Mouse (Mus musculus) right cerebral cortex, adult 18-20 months (tissue): Measurements from ENCODE around the gene Tmem158.
A peak's percentile ranks its signal among the peaks of the same experiment; 100 is the strongest.

ENCODE experiments used
- DNase-seq: peaks from one replicate; pipeline ENCODE4 v3.0.0; 2022; ENCODE audit warnings: mixed read lengths

Tmem158 gene

GRCm38 (mm10) chr9:123243988-123244387 lies 16.6 kb downstream of the Tmem158 start:
- DNase-seq = peak; percentile 80

DNA sequence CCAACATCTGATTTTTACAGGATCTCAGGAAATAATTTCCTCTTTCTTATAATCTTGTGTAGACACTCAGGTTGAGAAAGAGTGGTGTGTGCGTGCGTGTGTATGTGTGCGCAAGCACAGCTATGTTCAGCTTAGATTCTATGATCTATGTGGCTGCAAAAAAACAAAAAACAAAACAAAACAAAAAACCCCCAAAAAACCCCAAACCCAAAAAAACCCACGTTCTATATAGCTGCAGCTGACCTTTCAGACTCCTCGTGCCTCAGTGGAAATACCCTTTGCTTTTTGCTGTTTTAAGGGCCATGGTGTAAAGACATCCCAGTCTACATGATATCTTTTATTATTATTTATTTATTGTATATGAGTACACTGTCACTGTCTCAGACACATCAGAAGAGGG lies 19.4 kb downstream of the Tmem158 start:
- DNase-seq = no peak

- DNase-seq = no peak
These were observed 19.8 kb downstream of the Tmem158 start for GRCm38 (mm10) chr9:123240751-123241150.

DNA sequence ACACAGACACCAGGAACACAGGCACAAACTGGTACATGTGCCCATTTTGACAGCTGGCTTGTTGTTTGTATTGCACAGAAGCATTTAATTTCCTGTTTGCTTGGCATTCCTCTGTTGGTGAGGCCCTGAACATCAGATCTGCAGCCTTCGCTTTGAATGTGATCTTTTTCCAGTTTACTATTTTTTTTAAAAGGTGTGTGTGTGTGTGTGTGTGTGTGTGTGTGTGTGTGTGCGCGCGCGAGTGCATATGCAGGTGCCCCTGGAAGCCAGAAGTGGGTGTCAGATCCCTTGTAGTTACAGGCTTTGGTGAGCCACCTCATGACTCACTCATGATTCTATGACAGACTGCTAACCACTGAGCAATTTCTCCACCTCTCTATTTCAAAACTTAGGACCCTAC lies 20.3 kb downstream of the Tmem158 start:
- no peak for DNase-seq

- DNase-seq = no peak
These were observed 20.9 kb downstream of the Tmem158 start for GRCm38 (mm10) chr9:123239651-123240050.

- DNase-seq = no peak
These were observed 22.1 kb downstream of the Tmem158 start for GRCm38 (mm10) chr9:123238256-123239045.

DNA sequence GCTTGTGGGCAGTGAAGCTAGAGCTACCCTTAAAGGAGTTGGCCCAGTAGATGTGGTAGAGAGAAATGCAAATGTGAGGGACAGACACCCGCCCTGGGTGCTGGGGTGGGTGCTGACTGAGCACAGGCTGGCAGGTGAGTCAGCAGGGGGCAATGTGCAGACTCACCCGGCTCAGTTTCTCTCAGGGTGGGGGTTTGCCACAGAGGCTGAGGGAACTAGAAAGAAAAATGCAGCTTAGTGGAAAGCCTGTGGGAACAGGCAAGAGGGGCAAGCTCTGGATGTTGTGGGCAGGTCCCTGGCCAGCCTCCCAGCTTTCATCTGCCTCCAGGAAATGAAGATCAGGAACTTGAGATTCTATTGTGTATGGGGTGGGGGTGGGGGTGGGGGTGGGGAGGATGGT lies 22.8 kb downstream of the Tmem158 start:
- peak; percentile 44 for DNase-seq

GRCm38 (mm10) chr9:123235621-123236020 lies 24.9 kb downstream of the Tmem158 start:
- DNase-seq = no peak

DNA sequence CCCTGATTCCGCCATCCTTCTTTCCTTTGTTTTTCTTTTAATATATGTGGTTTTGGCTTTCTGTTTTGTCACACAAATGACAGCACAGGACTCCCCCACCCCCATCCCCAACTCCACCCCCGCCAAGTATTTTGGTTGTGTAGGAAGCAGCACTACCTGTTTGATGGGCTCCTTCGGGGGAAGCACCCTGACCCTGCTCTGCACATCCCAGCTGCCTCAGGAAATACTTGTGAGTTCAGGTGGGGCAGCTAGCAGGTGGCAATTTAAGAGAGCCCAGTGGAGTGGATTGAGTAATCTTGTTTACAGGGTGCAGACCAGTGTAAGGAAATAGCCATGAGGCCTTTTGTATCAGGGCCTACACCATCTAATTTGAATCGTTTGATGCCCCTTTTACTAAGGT lies 30.7 kb downstream of the Tmem158 start:
- DNase-seq = no peak

DNA sequence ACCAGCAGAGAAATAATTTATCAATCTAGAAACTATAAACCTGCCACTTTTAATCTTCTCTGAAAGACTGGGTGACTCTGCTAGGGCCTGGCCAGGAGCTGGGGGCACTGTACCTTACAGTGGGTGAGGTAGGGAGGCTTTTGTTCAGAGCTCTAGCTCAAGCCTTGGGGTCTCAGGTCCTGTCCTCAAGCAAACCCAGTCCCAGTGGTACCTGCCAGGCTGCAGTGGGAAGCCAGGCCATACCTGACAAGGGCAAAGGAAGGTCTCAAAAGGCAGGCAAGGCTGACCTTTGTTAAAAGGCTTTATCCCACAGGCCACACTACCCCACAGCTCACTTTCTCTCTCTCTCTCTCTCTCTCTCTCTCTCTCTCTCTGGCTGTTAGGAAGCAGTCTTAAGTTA lies 31.9 kb downstream of the Tmem158 start:
- no peak for DNase-seq

GRCm38 (mm10) chr9:123227106-123227750 lies 33.3 kb downstream of the Tmem158 start:
- DNase-seq = no peak

DNA sequence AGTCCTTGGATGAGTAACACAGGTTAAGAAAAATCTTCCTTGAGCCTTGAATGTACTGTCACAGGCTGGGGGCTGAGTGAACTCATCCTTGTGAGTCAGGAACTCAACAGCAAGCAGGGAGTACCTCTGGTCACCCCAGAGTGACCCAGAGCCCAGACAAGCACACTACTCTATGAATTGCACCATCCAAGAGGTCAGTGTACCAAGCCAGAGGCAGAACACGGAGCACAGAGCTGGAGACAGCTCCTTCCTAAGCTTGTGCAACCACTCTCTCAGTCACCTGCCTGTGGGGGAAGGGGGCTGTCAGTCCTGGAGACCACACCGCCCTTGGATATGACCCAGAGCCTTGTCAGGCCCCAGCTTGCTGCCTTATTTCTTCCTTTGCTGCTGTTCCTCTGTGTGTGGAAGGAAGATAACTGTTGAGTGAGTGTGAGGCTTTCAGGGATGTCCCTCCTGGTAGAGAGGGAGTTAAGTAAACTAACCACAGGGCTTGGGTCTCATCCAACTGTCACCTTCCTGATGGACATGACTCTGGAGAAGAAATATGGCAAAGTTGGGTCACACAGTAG lies 35.6 kb downstream of the Tmem158 start:
- no peak for DNase-seq

- DNase-seq = peak; percentile 65
These were observed 40.7 kb downstream of the Tmem158 start for GRCm38 (mm10) chr9:123219826-123220225.

DNA sequence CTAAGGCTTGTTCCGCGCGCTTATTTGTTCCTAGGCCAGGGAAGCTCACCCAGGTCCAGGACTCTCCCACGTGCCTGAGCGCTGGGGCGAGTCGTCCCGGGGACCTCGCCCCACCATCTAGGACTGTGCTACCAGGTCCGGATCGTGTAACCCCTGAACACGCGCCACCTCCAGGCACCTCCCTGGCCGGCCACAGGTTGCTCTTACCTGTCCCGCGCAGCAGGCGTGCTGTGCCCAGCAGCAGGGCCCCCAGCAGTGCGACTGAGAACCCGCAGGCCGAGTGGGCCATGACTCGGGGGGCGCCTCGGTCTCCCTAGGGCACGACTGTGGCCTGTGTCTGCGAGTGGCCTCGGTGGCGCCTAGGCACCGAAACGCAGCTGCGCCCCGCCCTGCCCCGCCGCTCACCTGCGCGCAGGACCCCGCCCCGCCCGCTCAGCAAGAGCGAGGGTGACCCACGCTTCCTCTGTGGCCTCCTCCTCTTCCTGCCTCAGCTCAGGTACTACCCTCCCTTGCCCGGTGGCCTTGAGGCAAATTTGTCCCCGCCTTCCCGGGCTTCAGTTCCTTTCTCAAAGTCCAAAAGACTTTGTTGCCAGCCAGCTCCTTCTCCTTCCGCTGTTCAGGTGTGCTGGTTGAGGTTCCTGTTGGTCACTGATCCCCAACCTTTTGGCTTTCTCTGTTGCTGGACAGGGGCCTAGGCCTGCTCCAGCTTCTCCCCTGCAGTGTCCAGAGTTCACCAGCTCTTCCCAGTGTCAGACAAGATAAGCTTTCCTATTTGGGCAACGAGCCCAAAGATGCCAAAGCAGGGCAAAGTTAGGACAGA lies 44.7 kb downstream of the Tmem158 start, which contains the start of gene Cdcp1:
Gene Cdcp1, minus strand, starts transcription at position 418 of the 820 bp plus-strand sequence.
- no peak for DNase-seq

GRCm38 (mm10) chr9:123213371-123213770 lies 47.2 kb downstream of the Tmem158 start:
- no peak for DNase-seq
